Mouse (Mus musculus) lung, postnatal 0 days (tissue): Measurements from ENCODE around the gene Zfp512.

Source experiments
- CTCF ChIP-seq: IDR thresholded peaks from 2 replicates; pipeline ENCODE4 v1.5.1; 2016; ENCODE audit warnings: antibody characterized with exemption, mild to moderate bottlenecking
- EP300 ChIP-seq: IDR thresholded peaks from 2 replicates; pipeline ENCODE4 v1.6.1; 2016; ENCODE audit warnings: antibody characterized with exemption, mild to moderate bottlenecking, control low read depth

DNA sequence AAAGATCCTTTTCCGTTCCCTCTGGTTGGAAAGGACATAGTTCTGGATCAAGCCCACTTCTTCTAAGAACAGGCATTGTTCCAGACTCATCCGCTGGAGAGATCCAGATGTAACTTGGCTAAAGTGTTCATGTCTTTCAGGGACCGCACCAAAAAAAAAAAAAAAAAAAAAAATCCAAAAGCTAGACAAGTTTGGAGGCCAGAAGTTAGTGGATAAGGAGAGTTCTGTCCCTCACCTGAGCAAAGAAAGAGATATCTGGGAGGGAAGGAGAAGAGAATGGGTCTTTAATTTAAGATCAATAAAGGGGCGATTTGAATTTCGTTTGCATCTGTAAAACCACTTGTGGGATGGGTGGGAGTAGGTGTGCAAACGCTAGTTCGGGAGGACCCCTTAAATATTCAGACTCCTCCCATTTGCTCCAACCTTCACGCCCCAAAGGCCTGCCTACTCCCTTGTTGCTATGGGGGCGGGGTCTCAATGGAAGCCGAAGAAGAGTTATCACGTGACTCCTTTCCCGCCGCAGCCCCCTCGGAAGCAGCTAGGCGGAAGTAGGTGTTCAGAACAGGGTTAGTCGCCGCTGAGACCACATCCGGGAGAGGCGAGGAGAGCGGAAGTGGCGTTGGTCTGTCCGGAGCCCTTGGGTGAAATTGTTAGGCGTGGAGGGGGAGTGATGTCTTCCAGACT, at the start of gene Zfp512:
- TF ChIP-seq EP300 (no peak), CTCF (no peak)
